Mouse (Mus musculus) frontal cortex, postnatal 10 days (tissue): ENCODE results near the gene Sgip1.

ENCODE experiments used
- DNase-seq, 2 experiments: peaks; one replicate each; pipeline ENCODE4 v3.0.0; 2022; ENCODE audit warnings: low spot score in 2 of 2, mixed read lengths in 1 of 2

Gene Sgip1

GRCm38 (mm10) chr4:102976290-102977275 is 235.5 kb downstream of the Sgip1 start:
- DNase-seq, result no peak

- DNase-seq, result no peak
Measured at GRCm38 (mm10) chr4:102977778-102978321, 236.8 kb downstream of the Sgip1 start.

GRCm38 (mm10) chr4:102978440-102978839 is 237.3 kb downstream of the Sgip1 start, which contains the start of gene Tctex1d1:
Gene Tctex1d1 (plus strand): TSS chr4:102978606.
- peak; percentile 17 to 26 for DNase-seq

GRCm38 (mm10) chr4:102979385-102979784 is 238.3 kb downstream of the Sgip1 start:
- no peak for DNase-seq

- no peak for DNase-seq
Measured at GRCm38 (mm10) chr4:102981709-102982108, 240.6 kb downstream of the Sgip1 start.

- DNase-seq, result no peak
Measured at GRCm38 (mm10) chr4:102986173-102986572, 245.1 kb downstream of the Sgip1 start.

- DNase-seq, result peak in 1 of 2 experiments; percentile 34
Measured at GRCm38 (mm10) chr4:102986917-102987316, 245.8 kb downstream of the Sgip1 start.

- no peak for DNase-seq
Measured at GRCm38 (mm10) chr4:102987325-102987724, 246.2 kb downstream of the Sgip1 start.

GRCm38 (mm10) chr4:102987756-102988155 is 246.7 kb downstream of the Sgip1 start:
- no peak for DNase-seq

- no peak for DNase-seq
Measured at GRCm38 (mm10) chr4:102988526-102988925, 247.4 kb downstream of the Sgip1 start.

- DNase-seq, result no peak
Measured at GRCm38 (mm10) chr4:102989391-102989790, 248.3 kb downstream of the Sgip1 start.

- no peak for DNase-seq
Measured at GRCm38 (mm10) chr4:102990016-102990415, 248.9 kb downstream of the Sgip1 start.

- no peak for DNase-seq
Measured at GRCm38 (mm10) chr4:102990595-102991340, 249.7 kb downstream of the Sgip1 start.

GRCm38 (mm10) chr4:102991685-102992084 is 250.6 kb downstream of the Sgip1 start:
- no peak for DNase-seq

- no peak for DNase-seq
Measured at GRCm38 (mm10) chr4:103004681-103005080, 263.6 kb downstream of the Sgip1 start.

GRCm38 (mm10) chr4:103005190-103005945 is 264.3 kb downstream of the Sgip1 start:
- DNase-seq, result no peak

GRCm38 (mm10) chr4:103006266-103006665 is 265.2 kb downstream of the Sgip1 start:
- no peak for DNase-seq

- no peak for DNase-seq
Measured at GRCm38 (mm10) chr4:103006943-103007418, 265.9 kb downstream of the Sgip1 start.

GRCm38 (mm10) chr4:103010734-103011133 is 269.6 kb downstream of the Sgip1 start:
- DNase-seq, result no peak

- no peak for DNase-seq
Measured at GRCm38 (mm10) chr4:103011823-103012222, 270.7 kb downstream of the Sgip1 start.

GRCm38 (mm10) chr4:103013490-103013889 is 272.4 kb downstream of the Sgip1 start:
- no peak for DNase-seq
